Mouse (Mus musculus) CH12.LX (cell line): ENCODE results near the gene Olfr643. TPM values are rescaled to one million over a fixed set of nuclear protein-coding genes. Genes with fewer than 3 reads are reported as not detected.

Experiments
- DNase-seq: peaks from one replicate; pipeline ENCODE4 v3.0.0-alpha.2; 2013; ENCODE audit errors: extremely low read depth
- H3K27ac ChIP-seq: 2 replicates; pipeline ENCODE4 v1.5.1; 2012; ENCODE audit warnings: low read depth, mild to moderate bottlenecking, control low read depth, moderate library complexity; ENCODE audit not compliant: insufficient read depth
- H3K27me3 ChIP-seq: replicated peaks from 2 replicates; pipeline ENCODE3; 2012; ENCODE audit warnings: inconsistent platforms
- H3K36me3 ChIP-seq, 2 experiments: replicated peaks in 1 of 2; 2 replicates each; pipeline versions ENCODE3 to v1.6.1; 2012; ENCODE audit warnings: inconsistent platforms in 1 of 2, low read length in 1 of 2, mild to moderate bottlenecking in 1 of 2, mixed read lengths in 1 of 2, moderate library complexity in 1 of 2; ENCODE audit not compliant: control insufficient read depth in 1 of 2, insufficient read depth in 1 of 2
- H3K4me1 ChIP-seq, 2 experiments: 2 replicates each; pipeline ENCODE4 v1.6.1; 2012; ENCODE audit warnings: inconsistent platforms in 1 of 2, moderate library complexity in 1 of 2; ENCODE audit not compliant: insufficient read depth in 2 of 2, control insufficient read depth in 1 of 2
- H3K4me2 ChIP-seq: 2 replicates; pipeline ENCODE4 v1.6.1; 2012; ENCODE audit warnings: low read depth, mild to moderate bottlenecking, control low read depth; ENCODE audit not compliant: poor library complexity, insufficient read depth, severe bottlenecking
- H3K4me3 ChIP-seq, 3 experiments: fragments of 150-350 bp in 1 of 3; sonication (generic) in 1 of 3; replicated peaks in 1 of 3; 2 replicates each; pipeline versions ENCODE3 to v1.5.1; 2011 to 2012; ENCODE audit warnings: low read depth in 2 of 3, low read length in 2 of 3, mild to moderate bottlenecking in 2 of 3, moderate library complexity in 2 of 3, control low read depth in 1 of 3, improper control_type of control experiment in 1 of 3, inconsistent platforms in 1 of 3, mixed read lengths in 1 of 3; ENCODE audit not compliant: poor library complexity in 1 of 3
- H3K79me2 ChIP-seq: replicated peaks from 2 replicates; pipeline ENCODE4 v1.6.1; 2012; ENCODE audit warnings: mild to moderate bottlenecking, moderate library complexity; ENCODE audit not compliant: control insufficient read depth, poor library complexity, insufficient read depth, severe bottlenecking; ENCODE audit errors: extremely low read depth
- H3K9ac ChIP-seq: 2 replicates; pipeline ENCODE4 v1.6.1; 2012; ENCODE audit warnings: low read depth, mild to moderate bottlenecking, control low read depth, moderate library complexity; ENCODE audit not compliant: insufficient read depth
- H3K9me3 ChIP-seq: replicated peaks from 2 replicates; pipeline ENCODE3; 2012; ENCODE audit warnings: low read length, inconsistent platforms, mixed read lengths
- BHLHE40 ChIP-seq: IDR thresholded peaks from 2 replicates; pipeline ENCODE4 v1.6.1; 2011; ENCODE audit warnings: mild to moderate bottlenecking, low read depth, low read length, improper control_type of control experiment
- CHD1 ChIP-seq: IDR thresholded peaks from 2 replicates; pipeline ENCODE4 v1.6.1; 2012; ENCODE audit warnings: low read depth, low read length, improper control_type of control experiment, inconsistent platforms
- CTCF ChIP-seq, 2 experiments: IDR thresholded peaks in 1 of 2; conservative IDR thresholded peaks in 1 of 2; 2 replicates each; pipeline ENCODE4 v1.5.1; 2011 to 2012; ENCODE audit warnings: low read depth in 2 of 2, low read length in 2 of 2, improper control_type of control experiment in 1 of 2, inconsistent platforms in 1 of 2, mild to moderate bottlenecking in 1 of 2, moderate library complexity in 1 of 2
- ELF1 ChIP-seq: IDR thresholded peaks from 2 replicates; pipeline ENCODE4 v1.6.1; 2014; ENCODE audit warnings: low read depth, mild to moderate bottlenecking, inconsistent platforms, low read length, improper control_type of control experiment
- EP300 ChIP-seq: IDR thresholded peaks from 2 replicates; pipeline ENCODE4 v1.6.1; 2011; ENCODE audit warnings: low read length, improper control_type of control experiment
- ETS1 ChIP-seq: conservative IDR thresholded peaks from 2 replicates; pipeline ENCODE4 v1.6.1; 2012; ENCODE audit warnings: low read depth, mild to moderate bottlenecking, inconsistent platforms, low read length, improper control_type of control experiment, moderate library complexity
- GABPA ChIP-seq: IDR thresholded peaks from 2 replicates; pipeline ENCODE4 v1.6.1; 2012; ENCODE audit warnings: low read depth, low read length, improper control_type of control experiment, inconsistent platforms; ENCODE audit not compliant: insufficient replicate concordance
- HCFC1 ChIP-seq: IDR thresholded peaks from 2 replicates; pipeline ENCODE4 v1.6.1; 2012; ENCODE audit warnings: low read depth, mild to moderate bottlenecking, inconsistent platforms, low read length, improper control_type of control experiment
- IRF4 ChIP-seq: IDR thresholded peaks from 2 replicates; pipeline ENCODE4 v1.6.1; 2014; ENCODE audit warnings: low read depth, mild to moderate bottlenecking, inconsistent platforms, low read length, improper control_type of control experiment
- MAFK ChIP-seq: IDR thresholded peaks from 2 replicates; pipeline ENCODE4 v1.6.1; 2011; ENCODE audit warnings: low read length, improper control_type of control experiment; ENCODE audit not compliant: insufficient replicate concordance
- MAX ChIP-seq: IDR thresholded peaks from 2 replicates; pipeline ENCODE4 v1.6.1; 2011; ENCODE audit warnings: low read length, improper control_type of control experiment
- MXI1 ChIP-seq: IDR thresholded peaks from 2 replicates; pipeline ENCODE4 v1.6.1; 2011; ENCODE audit warnings: mild to moderate bottlenecking, low read depth, low read length, improper control_type of control experiment
- NELFE ChIP-seq: IDR thresholded peaks from 2 replicates; pipeline ENCODE4 v1.6.1; 2011; ENCODE audit warnings: low read depth, low read length, improper control_type of control experiment
- NRF1 ChIP-seq: IDR thresholded peaks from 2 replicates; pipeline ENCODE4 v1.6.1; 2014; ENCODE audit warnings: low read depth, mild to moderate bottlenecking, inconsistent platforms, low read length, improper control_type of control experiment, moderate library complexity
- PAX5 ChIP-seq: IDR thresholded peaks from 2 replicates; pipeline ENCODE4 v1.6.1; 2012; ENCODE audit warnings: low read length, inconsistent platforms, mixed read lengths
- POLR2AphosphoS2 ChIP-seq: IDR thresholded peaks from 2 replicates; pipeline ENCODE4 v1.6.1; 2011; ENCODE audit warnings: low read depth, low read length, improper control_type of control experiment
- RAD21 ChIP-seq: IDR thresholded peaks from 2 replicates; pipeline ENCODE4 v1.6.1; 2011; ENCODE audit warnings: low read depth, mild to moderate bottlenecking, low read length, improper control_type of control experiment, moderate library complexity
- RCOR1 ChIP-seq: conservative IDR thresholded peaks from 2 replicates; pipeline ENCODE4 v1.6.1; 2012; ENCODE audit warnings: low read depth, mild to moderate bottlenecking, inconsistent platforms, low read length, improper control_type of control experiment
- ZKSCAN1 ChIP-seq: IDR thresholded peaks from 2 replicates; pipeline ENCODE4 v1.6.1; 2012; ENCODE audit warnings: low read depth, inconsistent platforms, low read length, improper control_type of control experiment, borderline replicate concordance
- ZMIZ1 ChIP-seq: IDR thresholded peaks from 2 replicates; pipeline ENCODE4 v1.6.1; 2012; ENCODE audit warnings: low read depth, mild to moderate bottlenecking, inconsistent platforms, low read length, improper control_type of control experiment
- ZNF384 ChIP-seq: IDR thresholded peaks from 2 replicates; pipeline ENCODE4 v1.6.1; 2012; ENCODE audit warnings: low read depth, low read length, improper control_type of control experiment, inconsistent platforms
- dilution Hi-C: fragments of 300-500 bp; cut with MboI; formaldehyde crosslinking; loops from 2 replicates; pipeline ENCODE4 v1.14.3; 2020; ENCODE audit warnings: low sequenced_read_pairs; ENCODE audit not compliant: extremely low pct_unique_long_range_greater_than_20kb, extremely low pct_ligation_motif_present
- in situ Hi-C: fragments of 300-500 bp; cut with MboI; formaldehyde crosslinking; loops from 3 replicates; pipeline ENCODE4 v1.14.3; 2019; ENCODE audit warnings: low sequenced_read_pairs, low pct_ligation_motif_present, low pct_unique_long_range_greater_than_20kb, mixed read lengths
- polyA plus RNA-seq: library from polyadenylated mRNA; unstranded; fragments of >175 nt; gene quantifications from 2 replicates; pipeline ENCODE4 v1.2.1, GENCODE M21; 2012; ENCODE audit warnings: low read depth; ENCODE audit not compliant: insufficient read length
- total RNA-seq, 2 experiments: library from RNA; depleted of rRNA; stranded (reverse); fragments of 300-350 nt in 1 of 2; fragments of >200 nt in 1 of 2; gene quantifications; 2 replicates each; pipeline ENCODE4 v1.2.3; 2012 to 2014

The Olfr643 gene
- total and polyA plus RNA-seq, 3 experiments, result not detected

DNA sequence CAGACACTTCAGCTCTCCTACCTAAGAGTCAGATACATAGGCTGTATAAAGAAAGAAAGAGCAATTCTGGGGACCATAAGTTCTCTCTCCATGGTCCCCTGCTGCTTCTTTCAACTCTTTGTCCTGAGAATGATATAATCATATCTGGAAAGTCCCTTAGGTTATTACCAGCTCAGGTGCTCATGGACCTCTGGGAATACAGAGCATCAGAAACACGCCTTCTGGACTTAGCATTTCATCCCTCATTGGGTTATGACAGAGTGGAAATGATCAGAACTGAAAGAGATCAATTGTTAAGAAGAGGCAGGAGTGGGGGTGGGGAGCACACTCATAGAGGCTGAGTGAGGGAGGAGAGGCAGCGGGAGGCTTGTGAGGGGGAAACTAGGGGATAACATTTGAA is 65.4 kb downstream of the Olfr643 start, which contains the start of gene Olfr644:
Gene Olfr644 (minus strand): TSS at position 101 of the 400 bp plus-strand sequence.
- Histone ChIP-seq H3K9me3 (no peaks in the 10 kb centered on the region), H3K9ac (no peak within 1 kb of the TSS), H3K27ac (no peak within 1 kb of the TSS), H3K4me2 (no peak within 1 kb of the TSS), H3K79me2 (no peaks in the 10 kb centered on the region), H3K27me3 (no peaks in the 10 kb centered on the region), H3K4me1 (peaks cover 0 to 6% of the 10 kb centered on the region in 2 experiments; a peak in 2 of 4 replicates), H3K36me3 (no peaks in the 10 kb centered on the region), H3K4me3 (no peak within 1 kb of the TSS)
- dilution Hi-C loops (no loop called here), in situ Hi-C loops (no loop called here)
- TF ChIP-seq IRF4 (no peak), ETS1 (no peak), ZMIZ1 (no peak), PAX5 (no peak), RAD21 (no peak), GABPA (no peak), POLR2AphosphoS2 (no peak), NRF1 (no peak)
- DNase-seq, result peak; percentile 6

DNA sequence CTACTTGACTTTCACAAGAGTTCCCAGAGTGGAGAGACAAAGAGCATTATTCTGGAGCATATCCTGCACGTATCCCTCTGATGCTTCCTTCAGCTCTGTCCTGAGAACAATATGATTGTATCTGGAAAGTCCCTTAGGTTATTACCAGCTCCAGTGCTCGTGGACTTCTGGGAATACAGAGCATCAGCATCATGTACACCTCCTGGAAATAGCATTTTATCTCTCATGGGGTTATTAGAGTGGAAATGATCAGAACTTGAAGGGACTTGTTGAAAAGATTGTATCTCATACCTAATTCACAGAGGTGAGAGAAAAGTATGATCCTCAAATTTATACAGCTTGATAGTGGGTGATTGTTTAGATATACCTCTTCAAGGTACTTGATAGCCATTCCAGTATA is 75.9 kb downstream of the Olfr643 start, which contains the start of gene 4930516K23Rik:
Gene 4930516K23Rik (minus strand): TSS at position 101 of the 400 bp plus-strand sequence.
- Histone ChIP-seq H3K27me3 (no peaks in the 10 kb centered on the region), H3K4me1 (no peaks in the 10 kb centered on the region), H3K9me3 (no peaks in the 10 kb centered on the region), H3K9ac (no peak within 1 kb of the TSS), H3K4me3 (no peak within 1 kb of the TSS), H3K36me3 (no peaks in the 10 kb centered on the region), H3K27ac (no peak within 1 kb of the TSS)
- dilution Hi-C loops (no loop called here), in situ Hi-C loops (no loop called here)
- no peak for DNase-seq
- TF ChIP-seq ZNF384 (no peak), MAX (no peak), MAFK (no peak), EP300 (no peak), MXI1 (no peak), CHD1 (no peak), ELF1 (no peak), ETS1 (no peak), NRF1 (no peak), CTCF (conservative IDR thresholded peaks at IDR 0.05 in 1 of 2, IDR thresholded peaks at IDR 0.05 in 1 of 2; ENCODE audit: low read depth in 2 of 2, low read length in 2 of 2) (no peak), HCFC1 (no peak), NELFE (no peak), POLR2AphosphoS2 (no peak), RAD21 (no peak), BHLHE40 (no peak), RCOR1 (no peak), ZKSCAN1 (no peak)
- TF ChIP-seq, all 38 proteins: peak for 0
- Histone ChIP-seq H3K79me2 (no peaks in the 10 kb centered on the region), H3K4me2 (no peak within 1 kb of the TSS)
